Mouse (Mus musculus): Measurements from ENCODE around the gene Rnf157. TPM values are rescaled to one million over a fixed set of nuclear protein-coding genes. Genes with fewer than 3 reads are reported as not detected.

Rnf157 gene
- total RNA-seq, 2 experiments from 2014 or later: 5.8 to 6.1 TPM

DNA sequence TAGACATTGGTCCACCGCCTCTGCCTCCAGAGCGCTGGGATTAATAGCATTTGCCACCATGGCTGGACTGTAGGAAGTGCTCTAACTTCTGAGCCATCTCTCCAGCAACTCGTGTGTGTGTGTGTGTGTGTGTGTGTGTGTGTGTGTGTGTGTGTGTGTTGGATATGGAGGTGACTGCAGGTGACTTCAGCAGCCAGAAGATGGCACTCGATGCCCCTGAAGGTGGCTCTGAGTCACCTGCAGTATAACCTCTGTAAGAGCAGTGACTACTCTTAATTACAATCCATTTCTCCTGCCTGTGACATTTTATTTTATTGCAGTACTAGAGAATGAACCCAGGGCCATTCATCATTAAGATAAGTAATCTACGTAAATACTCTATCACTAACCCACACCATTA, 61.5 kb downstream of the Rnf157 start:
- intact Hi-C loops (cut with DNase I): no loop called here
- DNase-seq: no peak

DNA sequence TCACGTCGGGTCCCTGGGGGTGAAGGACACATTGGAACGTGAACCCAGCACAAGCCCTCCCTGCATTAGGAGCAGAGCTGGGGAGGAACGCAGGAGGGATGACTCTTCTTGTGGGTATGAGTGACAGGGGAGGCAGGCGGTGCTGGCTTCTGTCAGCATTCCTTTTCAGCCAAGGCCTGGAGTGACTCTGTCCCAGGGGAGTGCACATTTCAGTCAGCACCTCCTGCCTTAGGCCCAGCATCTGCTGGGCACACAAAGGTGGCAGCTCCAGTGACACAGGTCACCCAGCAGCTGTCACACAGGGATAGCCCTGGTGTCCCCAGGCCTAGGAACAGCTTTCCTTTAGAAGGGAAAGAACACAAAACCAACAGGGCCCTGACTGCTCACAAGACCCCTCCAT, 64.9 kb downstream of the Rnf157 start:
- DNase-seq: no peak
- intact Hi-C loops (cut with DNase I): no loop called here

DNA sequence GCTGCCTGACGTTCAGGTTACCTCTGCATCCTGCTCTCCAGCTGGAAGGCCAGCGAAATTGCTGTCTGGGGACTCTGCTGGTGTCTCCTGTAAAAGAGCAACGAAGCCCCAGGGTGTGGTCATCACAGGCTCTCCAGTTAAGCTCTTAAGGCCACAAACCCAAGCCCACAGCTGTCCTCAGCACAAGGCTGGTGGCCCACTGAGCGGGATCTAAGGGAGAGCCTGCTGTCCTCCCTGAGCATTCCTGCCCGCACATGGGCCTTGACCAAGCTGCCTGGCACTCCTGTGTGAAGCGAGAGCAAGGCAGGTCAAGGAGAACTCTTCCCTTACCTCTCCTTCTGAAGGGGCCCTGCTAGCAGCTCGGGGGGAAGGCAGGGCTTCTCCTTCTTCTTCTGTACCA, 65.8 kb downstream of the Rnf157 start:
- intact Hi-C loops (cut with DNase I): no loop called here

DNA sequence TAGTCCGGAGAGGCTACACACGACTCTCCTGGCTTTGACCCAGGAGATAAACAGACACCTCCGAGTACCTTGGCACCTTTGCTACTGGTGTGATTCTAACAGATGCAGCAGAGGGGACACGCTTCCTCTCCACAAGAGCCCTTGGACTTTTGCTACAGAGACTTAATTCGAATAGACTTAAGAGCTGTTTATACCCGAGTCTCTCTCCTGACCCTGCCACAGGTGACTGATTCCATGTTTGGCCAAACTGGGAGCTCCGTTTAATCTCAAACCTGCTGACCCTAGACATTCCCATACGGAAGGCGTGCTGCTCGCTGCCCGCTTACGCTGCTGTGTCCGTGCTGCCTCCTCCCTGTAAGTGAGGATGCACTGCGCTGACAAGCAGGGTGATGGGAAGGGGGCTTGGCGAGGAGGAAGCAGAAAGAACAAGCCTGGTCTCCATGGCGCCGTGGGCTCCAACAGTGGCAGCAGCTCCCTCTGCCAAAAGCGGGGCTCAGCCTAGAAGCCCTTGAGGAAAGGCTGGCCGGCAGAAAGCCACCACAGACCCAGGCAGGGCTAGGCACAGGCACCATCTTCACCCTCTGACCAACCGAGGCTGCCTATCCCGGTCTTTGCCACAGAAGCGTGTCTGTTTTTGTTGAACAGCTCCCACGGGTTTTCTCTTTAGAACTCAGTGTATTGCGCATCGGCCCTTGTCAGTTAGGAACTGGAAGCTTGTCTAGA, 70.6 kb downstream of the Rnf157 start:
- intact Hi-C loops (cut with DNase I): no loop called here
- no peak for DNase-seq

More for the DNA sequence above, 65.8 kb downstream of the Rnf157 start:
- no peak for DNase-seq

- DNase-seq: no peak
- intact Hi-C loops (cut with DNase I): no loop called here
These were observed 75.3 kb downstream of the Rnf157 start for GRCm38 (mm10) chr11:116337531-116337930.

DNA sequence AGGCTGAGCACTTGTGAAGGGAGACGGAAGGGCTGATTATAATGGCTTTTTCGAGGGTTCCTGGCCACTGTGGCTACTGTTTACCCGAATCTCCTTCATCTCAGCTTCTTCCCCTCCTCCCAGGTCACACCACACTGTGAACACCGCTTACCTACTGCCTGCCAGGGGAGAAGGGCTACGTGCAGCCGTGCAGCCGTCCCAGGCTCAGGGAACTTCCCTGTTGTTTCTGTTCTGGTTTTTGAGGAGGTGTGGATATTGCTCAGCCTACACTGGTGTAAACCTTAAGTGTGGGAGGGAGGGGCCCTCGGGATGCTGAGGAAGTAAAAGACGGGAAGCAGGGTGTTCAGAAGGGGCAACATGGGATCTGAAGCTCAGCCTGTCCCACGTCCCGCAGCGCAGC, 75.8 kb downstream of the Rnf157 start:
- DNase-seq: no peak
- intact Hi-C loops (cut with DNase I): no loop called here

DNA sequence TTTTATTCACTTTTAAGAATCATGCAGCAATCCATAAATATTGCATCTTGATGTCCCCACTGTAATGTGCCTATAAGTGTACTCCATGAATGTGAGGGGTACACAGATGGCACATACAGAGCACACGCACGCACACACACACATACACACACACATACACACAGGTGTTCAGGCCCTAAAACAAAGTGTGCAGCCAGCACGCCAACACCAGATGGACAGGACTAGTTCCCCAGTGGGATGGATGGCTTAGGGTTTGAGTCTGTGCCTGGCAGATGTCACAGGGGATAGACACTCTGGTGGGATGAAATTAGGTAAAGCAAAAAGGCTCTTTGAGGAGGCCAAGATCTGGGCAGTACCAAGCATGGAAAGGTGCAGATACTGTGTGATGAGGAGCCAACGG, 76.4 kb downstream of the Rnf157 start:
- DNase-seq: no peak
- intact Hi-C loops (cut with DNase I): no loop called here

DNA sequence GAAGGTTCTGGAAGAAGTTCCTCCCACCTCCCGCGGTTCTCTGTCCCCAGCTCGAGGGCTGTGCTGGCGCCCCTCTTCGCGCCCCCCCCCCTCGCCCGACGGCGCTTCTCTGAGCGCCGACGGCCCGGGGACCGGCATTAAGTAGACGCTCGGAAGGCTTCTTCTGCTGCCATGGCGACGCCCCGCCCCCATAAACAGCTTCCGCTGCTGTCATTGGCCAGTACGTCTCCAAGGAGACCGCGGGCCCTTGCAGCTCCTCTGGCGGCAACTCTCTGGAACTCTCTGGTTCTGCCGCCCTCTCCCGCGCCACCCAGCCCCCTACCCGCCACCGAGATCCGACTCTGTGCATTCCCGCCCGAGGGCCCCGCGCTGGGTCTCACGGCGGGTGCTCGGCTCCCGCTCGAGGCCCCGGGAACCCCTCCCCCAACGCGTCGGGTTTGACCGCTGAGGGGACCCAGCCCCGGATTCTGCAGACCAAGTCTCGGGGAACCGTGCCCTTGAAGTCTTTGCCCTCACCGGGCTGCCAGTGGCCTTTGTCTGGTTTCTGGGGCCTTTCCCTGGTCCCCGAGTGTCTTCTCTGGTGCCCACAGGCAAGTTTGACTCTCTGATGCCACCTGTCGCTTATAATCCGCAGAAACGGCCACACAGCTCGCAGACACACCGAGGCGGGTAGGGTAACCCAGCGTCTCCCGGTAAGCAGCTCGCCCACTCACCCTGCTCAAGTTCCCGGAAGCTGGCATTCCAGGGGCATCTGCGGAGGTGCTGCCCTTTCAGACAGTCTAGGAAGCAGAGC, 77.4 kb downstream of the Rnf157 start, which contains the start of gene Foxj1:
Gene Foxj1, minus strand, starts transcription at position 156 of the 793 bp plus-strand sequence.
- intact Hi-C loops (cut with DNase I): no loop called here
- peak; percentile 96 to 98 for DNase-seq

DNA sequence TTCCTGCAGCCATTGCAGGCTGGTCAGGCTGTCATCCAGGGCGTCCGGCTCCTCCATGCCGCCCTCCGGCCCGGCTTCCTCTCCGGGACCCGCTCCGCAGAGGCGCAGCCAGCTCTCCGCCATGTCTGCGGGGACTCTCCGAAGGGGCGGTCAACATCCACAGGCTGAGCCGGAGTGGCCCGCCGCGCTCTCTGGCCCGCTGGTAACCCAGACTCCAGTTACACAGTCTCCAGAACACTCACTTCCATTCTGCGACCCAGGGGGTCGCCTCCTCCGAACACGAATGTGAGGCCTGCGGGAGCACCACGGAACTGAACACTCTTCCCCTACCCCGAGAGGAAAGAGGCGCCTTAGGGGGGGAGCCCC, 78.4 kb downstream of the Rnf157 start:
- no peak for DNase-seq
- intact Hi-C loops (cut with DNase I): loop anchor here (5.0 kb wide), 1 partner anchor 203 kb away; no protein-coding TSS in a partner anchor

DNA sequence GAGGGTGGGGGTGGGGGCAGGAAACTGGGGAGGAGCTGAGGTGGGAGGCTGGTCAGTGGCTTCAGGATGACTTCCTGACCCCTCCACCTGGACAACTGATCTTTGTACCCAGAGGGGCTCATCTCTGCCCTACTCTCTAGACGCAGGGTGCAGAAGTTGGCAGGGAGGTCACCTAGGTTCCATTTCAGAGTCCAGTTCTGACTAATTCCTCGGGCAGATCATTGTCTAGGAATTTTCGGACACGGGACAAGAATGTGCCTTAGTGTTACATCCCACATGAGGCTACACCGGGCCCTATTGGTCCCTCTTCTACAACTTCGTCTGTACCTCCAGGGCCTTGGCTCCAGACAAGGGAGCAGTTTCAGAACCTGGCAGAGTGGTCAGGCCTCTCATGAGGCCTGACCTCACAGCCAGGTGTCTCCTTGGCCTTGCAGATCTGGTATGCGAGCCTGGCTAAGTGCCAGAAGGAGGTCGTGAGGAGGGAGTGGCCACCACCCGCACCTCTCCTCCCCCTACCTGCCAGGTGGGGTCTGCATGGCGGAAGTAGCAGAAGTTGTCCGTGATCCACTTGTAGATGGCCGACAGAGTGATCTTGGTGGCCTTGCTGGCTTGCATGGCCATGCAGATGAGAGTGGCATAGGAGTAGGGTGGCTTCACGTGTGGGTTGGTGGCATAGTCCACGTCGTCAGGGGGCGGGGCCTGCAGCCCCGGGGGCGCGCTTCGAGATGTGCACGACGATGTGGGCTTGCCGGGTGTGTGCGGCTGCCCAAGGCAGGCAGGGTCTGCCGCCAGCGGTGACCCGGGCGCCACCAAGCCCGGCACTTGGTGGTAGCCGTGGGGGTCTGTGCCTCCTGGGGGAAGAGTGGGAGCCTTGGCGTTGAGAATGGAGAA, 79.1 kb downstream of the Rnf157 start:
- no peak for DNase-seq
- intact Hi-C loops (cut with DNase I): loop anchor here (5.0 kb wide), 1 partner anchor 204 kb away; no protein-coding TSS in a partner anchor

GRCm38 (mm10) chr11:116332983-116333270, 79.9 kb downstream of the Rnf157 start:
- DNase-seq: no peak
- intact Hi-C loops (cut with DNase I): loop anchor here (5.0 kb wide), 1 partner anchor 204 kb away; no protein-coding TSS in a partner anchor

DNA sequence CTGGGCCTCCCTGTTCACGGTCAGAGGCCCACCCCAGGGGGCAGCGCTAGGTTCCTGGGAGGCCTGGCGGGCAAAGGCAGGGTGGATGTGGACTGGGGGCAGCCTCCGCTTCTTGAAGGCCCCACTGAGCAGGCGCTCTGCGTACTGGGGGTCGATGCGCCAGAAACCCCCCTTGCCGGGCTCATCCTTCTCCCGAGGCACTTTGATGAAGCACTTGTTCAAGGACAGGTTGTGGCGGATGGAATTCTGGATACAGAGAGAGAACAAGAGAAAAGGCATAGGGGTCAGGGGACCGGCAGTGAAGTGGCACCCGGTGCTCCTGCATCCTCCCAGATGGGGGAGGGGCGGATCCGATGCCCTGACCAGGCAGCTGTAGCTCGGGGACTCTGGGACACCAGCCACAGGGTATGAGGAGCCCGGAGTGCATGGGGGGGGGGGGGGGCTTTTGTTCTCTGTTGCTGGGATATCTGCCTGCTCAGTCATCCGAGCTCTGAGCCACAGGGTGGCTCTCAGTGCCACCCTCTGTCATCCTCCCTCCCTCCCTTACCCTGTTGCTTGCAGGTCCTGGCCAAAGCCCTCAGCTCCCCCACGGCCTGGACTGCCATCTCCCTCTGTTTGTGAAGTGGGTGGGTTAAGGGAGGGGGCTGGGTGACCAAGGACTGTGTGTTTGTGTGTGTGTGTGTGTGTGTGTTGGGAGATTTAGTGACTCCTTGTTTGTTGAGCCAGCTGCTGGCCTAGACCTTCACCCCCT, 80.4 kb downstream of the Rnf157 start:
- DNase-seq: no peak
- intact Hi-C loops (cut with DNase I): loop anchor here (5.0 kb wide), 1 partner anchor 205 kb away; no protein-coding TSS in a partner anchor

- DNase-seq: no peak
- intact Hi-C loops (cut with DNase I): loop anchor here (5.0 kb wide), 1 partner anchor 207 kb away; no protein-coding TSS in a partner anchor
These were observed 82.7 kb downstream of the Rnf157 start for GRCm38 (mm10) chr11:116330211-116330518.

DNA sequence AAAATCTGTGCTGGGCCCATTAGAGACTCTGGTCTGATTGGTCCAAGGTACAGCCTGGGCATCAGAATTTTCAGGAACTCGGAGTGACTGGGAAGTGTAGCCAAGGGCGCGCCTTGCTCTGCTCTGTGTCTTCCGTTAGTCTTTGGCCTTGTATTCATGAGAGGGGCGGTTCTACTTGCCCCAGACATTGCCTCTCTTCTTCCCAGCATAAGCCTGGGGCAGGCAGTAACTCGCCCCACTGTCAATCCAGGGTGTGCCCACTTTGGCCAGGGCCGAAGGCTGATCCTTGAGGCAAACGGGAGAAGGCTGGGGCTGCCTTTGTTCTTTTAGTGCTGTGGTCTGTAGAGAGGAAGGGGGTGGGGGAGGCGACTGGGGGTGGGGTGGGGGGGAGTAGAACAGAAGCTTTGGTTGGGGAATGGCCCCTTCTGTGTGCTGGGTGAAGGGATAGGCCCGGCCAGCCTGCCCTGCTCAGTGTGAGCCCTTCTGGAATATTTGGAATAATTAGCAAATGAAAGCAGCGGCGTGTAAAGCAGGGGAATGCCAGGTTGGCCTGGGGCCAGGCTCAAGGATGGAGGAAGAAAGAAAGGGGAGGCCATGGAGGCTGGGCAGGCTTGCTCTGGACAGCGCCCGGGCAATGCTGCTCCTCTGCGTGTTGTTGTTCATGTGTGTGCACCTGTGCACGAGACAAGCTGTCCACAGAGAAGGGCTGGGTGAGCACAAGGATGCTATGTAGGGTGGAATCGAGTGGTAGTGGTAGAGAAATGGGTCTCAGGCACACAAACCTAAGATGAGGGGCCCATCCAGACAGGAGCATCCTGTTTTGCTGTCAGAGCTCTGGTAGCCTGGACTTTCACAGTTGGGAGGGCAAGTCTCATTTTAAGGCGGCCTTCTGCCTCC, 83.3 kb downstream of the Rnf157 start:
- no peak for DNase-seq
- intact Hi-C loops (cut with DNase I): loop anchor here (5.0 kb wide), 1 partner anchor 208 kb away; no protein-coding TSS in a partner anchor

GRCm38 (mm10) chr11:116326963-116327603, 85.7 kb downstream of the Rnf157 start:
- DNase-seq: no peak
- intact Hi-C loops (cut with DNase I): no loop called here

DNA sequence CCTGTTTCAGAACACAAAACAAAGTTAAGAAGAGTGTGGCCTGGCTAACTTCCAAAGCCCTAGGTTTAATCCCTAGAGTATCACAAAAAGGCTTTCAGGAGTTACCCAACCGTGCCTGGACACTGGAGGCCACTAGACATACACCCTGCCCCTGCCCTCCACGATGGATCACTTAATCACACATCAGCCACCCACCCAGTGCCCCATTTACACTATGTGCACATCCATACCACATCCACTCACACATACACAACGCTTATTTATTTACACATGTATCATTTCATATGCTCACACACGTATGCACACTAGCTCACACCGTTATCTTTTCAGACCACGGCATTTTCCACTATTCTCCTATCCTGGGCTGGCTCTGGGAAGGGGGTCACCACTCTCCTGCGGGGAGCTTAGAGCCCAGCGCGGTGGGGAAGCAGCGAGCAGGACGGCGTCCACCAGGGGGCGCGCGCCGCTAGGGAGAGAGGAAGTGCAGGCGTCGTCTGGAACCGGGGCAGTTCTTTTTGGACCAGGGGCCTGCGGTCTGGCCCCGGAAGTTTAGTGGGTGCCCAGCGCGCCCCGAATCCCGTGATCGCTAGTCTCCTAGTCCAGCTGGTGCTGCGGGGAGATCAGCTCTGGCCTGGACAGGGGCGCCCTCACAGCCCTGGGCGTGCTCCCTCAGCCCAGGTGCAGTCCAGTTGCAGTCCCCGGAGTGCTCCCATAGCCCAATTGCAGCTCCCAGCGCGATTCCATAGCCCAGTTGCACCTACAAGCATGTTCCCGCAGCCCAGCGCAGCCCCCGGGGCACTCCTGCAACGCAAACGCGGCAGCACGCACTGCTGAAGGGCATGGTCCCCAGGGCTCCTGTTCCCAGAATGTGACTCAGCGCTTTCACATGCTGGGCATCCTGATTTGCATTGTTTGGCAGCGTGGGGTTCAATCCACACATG, 93.8 kb downstream of the Rnf157 start:
- peak; percentile 93 to 97 for DNase-seq

GRCm38 (mm10) chr11:116312359-116312758, 100.5 kb downstream of the Rnf157 start:
- intact Hi-C loops (cut with DNase I): no loop called here
- DNase-seq: no peak

More for the DNA sequence above, 93.8 kb downstream of the Rnf157 start:
- intact Hi-C loops (cut with DNase I): loop anchor here (1.0 kb wide), 3 partner anchors 49 to 145 kb away; no protein-coding TSS in a partner anchor

DNA sequence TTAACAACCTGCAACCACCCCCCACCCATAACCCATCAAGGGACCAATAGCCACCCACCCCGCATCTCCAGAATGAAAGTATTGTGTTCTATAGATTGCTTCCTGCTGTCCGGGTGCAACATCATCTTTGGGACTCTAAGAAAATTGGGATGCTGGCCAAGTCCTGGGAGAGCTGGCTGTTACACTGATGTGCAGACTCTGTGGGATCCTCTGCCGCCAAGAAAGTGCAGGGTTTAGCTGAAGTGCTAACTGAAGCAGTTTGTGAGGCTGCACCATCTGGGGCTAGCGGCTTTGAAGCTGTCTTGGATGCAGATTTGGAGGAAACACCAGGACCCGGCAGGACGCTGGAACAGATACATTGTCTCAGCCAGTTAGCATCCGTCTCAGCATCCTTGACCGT, 101.7 kb downstream of the Rnf157 start:
- no peak for DNase-seq
- intact Hi-C loops (cut with DNase I): no loop called here

Measured in heart, postnatal 36 days (tissue).